Mouse (Mus musculus): ENCODE results near the gene Vps53. TPM values are rescaled to one million over a fixed set of nuclear protein-coding genes. Genes with fewer than 3 reads are reported as not detected.

The Vps53 gene
- polyA plus RNA-seq, 1 experiment: 41.2 TPM

GRCm38 (mm10) chr11:76069816-76070215, 109.6 kb downstream of the Vps53 start:
- no peak overlapping the region for H3ac ChIP-seq (ENCODE audit: control insufficient read depth, insufficient read length)
- no peak for TF ChIP-seq POLR2A (IDR thresholded peaks at IDR 0.05; ENCODE audit: insufficient read length, low read depth)
- no peak for TF ChIP-seq MYOG (IDR thresholded peaks at IDR 0.05; ENCODE audit: control insufficient read depth in 1 of 3, insufficient read depth in 1 of 3, insufficient read length in 2 of 3, low read depth in 2 of 3)
- TF ChIP-seq TCF3 (IDR thresholded peaks at IDR 0.05; ENCODE audit: insufficient read length, low read depth): no peak
- TF ChIP-seq TCF12 (IDR thresholded peaks at IDR 0.05; ENCODE audit: insufficient read depth, poor library complexity, severe bottlenecking): no peak
- no peak for TF ChIP-seq POLR2AphosphoS2 (IDR thresholded peaks at IDR 0.05; ENCODE audit: insufficient read length, low read depth)
- TF ChIP-seq SRF (IDR thresholded peaks at IDR 0.05; ENCODE audit: control insufficient read depth, insufficient read length, low read depth): no peak
- TF ChIP-seq USF1 (IDR thresholded peaks at IDR 0.05; ENCODE audit: low read depth): no peak
- no peak for TF ChIP-seq MAX (IDR thresholded peaks at IDR 0.05; ENCODE audit: low read depth)
- TF ChIP-seq CEBPB (IDR thresholded peaks at IDR 0.05; ENCODE audit: insufficient read depth, poor library complexity, severe bottlenecking): no peak
- no peak for TF ChIP-seq MYOD1 (IDR thresholded peaks at IDR 0.05; ENCODE audit: control insufficient read depth in 1 of 3, insufficient read length in 2 of 3, low read depth in 2 of 3)
- no peak for TF ChIP-seq REST (IDR thresholded peaks at IDR 0.05; ENCODE audit: insufficient read depth, insufficient read length)
- no peak for TF ChIP-seq E2F4 (IDR thresholded peaks at IDR 0.05; ENCODE audit: insufficient read depth)
- no peak overlapping the region for H3K4me3 ChIP-seq
- H3K79me2 ChIP-seq (ENCODE audit: control insufficient read depth, insufficient read depth): no peaks in the 10 kb centered on the region
- no peak overlapping the region for H3K4me2 ChIP-seq (ENCODE audit: low read depth)
- no peaks in the 10 kb centered on the region for H3K27me3 ChIP-seq (ENCODE audit: control insufficient read depth, insufficient read depth, insufficient read length)
- no peaks in the 10 kb centered on the region for H3K36me3 ChIP-seq (ENCODE audit: control insufficient read depth, insufficient read depth)

DNA sequence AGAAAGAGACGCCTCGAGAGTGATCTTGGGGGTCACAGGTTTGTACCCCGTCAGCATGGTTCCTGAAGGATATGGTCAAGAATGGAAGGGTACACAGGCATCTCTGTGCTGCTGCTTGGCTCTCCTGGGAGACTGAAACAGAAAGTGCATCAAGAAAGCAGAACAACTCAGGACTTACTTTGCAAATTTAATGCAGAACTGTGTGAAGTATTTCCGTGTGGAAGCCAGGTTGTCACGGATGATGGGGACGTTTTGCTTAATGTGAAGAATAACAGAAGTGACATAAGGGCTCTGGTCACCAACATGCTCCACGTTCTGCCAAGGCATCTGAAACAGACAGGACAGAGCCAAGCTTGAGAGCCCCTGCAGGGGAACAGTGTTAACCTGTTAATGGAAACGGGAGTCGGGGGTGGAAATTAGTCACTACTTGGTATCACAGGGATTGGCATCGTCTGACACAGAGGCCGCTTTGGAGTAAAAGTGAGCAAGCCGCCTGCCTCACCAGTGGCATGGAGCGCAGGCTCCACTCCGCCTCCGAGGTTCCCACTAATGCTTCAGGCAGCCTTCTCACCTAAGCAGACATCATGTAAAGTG, 112.8 kb downstream of the Vps53 start:
- no peaks in the 10 kb centered on the region for H3K36me3 ChIP-seq (ENCODE audit: control insufficient read depth, insufficient read depth)
- H3K27me3 ChIP-seq (ENCODE audit: control insufficient read depth, insufficient read depth, insufficient read length): no peaks in the 10 kb centered on the region
- H3K4me3 ChIP-seq: no peak overlapping the region
- TF ChIP-seq USF1 (IDR thresholded peaks at IDR 0.05; ENCODE audit: low read depth): no peak
- no peak for TF ChIP-seq CEBPB (IDR thresholded peaks at IDR 0.05; ENCODE audit: insufficient read depth, poor library complexity, severe bottlenecking)
- no peak for TF ChIP-seq E2F4 (IDR thresholded peaks at IDR 0.05; ENCODE audit: insufficient read depth)
- TF ChIP-seq REST (IDR thresholded peaks at IDR 0.05; ENCODE audit: insufficient read depth, insufficient read length): no peak
- TF ChIP-seq SRF (IDR thresholded peaks at IDR 0.05; ENCODE audit: control insufficient read depth, insufficient read length, low read depth): no peak
- no peak for TF ChIP-seq POLR2A (IDR thresholded peaks at IDR 0.05; ENCODE audit: insufficient read length, low read depth)
- TF ChIP-seq TCF12 (IDR thresholded peaks at IDR 0.05; ENCODE audit: insufficient read depth, poor library complexity, severe bottlenecking): no peak
- no peak for TF ChIP-seq MYOD1 (IDR thresholded peaks at IDR 0.05; ENCODE audit: control insufficient read depth in 1 of 3, insufficient read length in 2 of 3, low read depth in 2 of 3)
- no peak for TF ChIP-seq TCF3 (IDR thresholded peaks at IDR 0.05; ENCODE audit: insufficient read length, low read depth)
- TF ChIP-seq POLR2AphosphoS2 (IDR thresholded peaks at IDR 0.05; ENCODE audit: insufficient read length, low read depth): no peak
- TF ChIP-seq MAX (IDR thresholded peaks at IDR 0.05; ENCODE audit: low read depth): no peak
- no peak for TF ChIP-seq MYOG (IDR thresholded peaks at IDR 0.05; ENCODE audit: control insufficient read depth in 1 of 3, insufficient read depth in 1 of 3, insufficient read length in 2 of 3, low read depth in 2 of 3)
- no peaks in the 10 kb centered on the region for H3K79me2 ChIP-seq (ENCODE audit: control insufficient read depth, insufficient read depth)
- H3ac ChIP-seq (ENCODE audit: control insufficient read depth, insufficient read length): no peak overlapping the region
- H3K4me2 ChIP-seq (ENCODE audit: low read depth): no peak overlapping the region

GRCm38 (mm10) chr11:76065521-76066095, 113.8 kb downstream of the Vps53 start:
- Histone ChIP-seq H3ac (ENCODE audit: control insufficient read depth, insufficient read length) (no peak overlapping the region), H3K4me2 (ENCODE audit: low read depth) (no peak overlapping the region), H3K36me3 (ENCODE audit: control insufficient read depth, insufficient read depth) (no peaks in the 10 kb centered on the region), H3K4me3 (no peak overlapping the region), H3K27me3 (ENCODE audit: control insufficient read depth, insufficient read depth, insufficient read length) (no peaks in the 10 kb centered on the region), H3K79me2 (ENCODE audit: control insufficient read depth, insufficient read depth) (no peaks in the 10 kb centered on the region)
- TF ChIP-seq SRF (IDR thresholded peaks at IDR 0.05; ENCODE audit: control insufficient read depth, insufficient read length, low read depth): no peak
- no peak for TF ChIP-seq POLR2AphosphoS2 (IDR thresholded peaks at IDR 0.05; ENCODE audit: insufficient read length, low read depth)
- no peak for TF ChIP-seq TCF3 (IDR thresholded peaks at IDR 0.05; ENCODE audit: insufficient read length, low read depth)
- no peak for TF ChIP-seq TCF12 (IDR thresholded peaks at IDR 0.05; ENCODE audit: insufficient read depth, poor library complexity, severe bottlenecking)
- no peak for TF ChIP-seq POLR2A (IDR thresholded peaks at IDR 0.05; ENCODE audit: insufficient read length, low read depth)
- no peak for TF ChIP-seq USF1 (IDR thresholded peaks at IDR 0.05; ENCODE audit: low read depth)
- TF ChIP-seq E2F4 (IDR thresholded peaks at IDR 0.05; ENCODE audit: insufficient read depth): no peak
- no peak for TF ChIP-seq MAX (IDR thresholded peaks at IDR 0.05; ENCODE audit: low read depth)

DNA sequence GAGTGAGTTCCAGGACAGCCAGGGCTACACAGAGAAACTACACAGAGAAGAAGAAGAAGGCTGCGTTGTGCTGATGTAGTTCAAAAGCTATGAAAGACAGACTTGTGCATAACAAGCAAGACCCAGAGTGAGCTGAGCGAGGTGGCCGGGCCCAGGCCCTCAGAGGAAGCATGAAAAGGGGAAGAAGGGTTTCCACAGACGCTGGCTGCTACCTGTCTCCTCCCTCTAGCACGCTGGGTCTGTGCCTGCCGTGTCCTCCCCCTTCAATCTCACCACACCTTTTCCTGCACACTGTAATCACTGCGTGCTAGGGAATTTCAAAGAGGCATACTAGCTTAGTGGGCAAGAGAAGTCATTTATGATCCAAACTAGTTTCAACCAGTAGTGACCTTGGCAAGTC, 115.0 kb downstream of the Vps53 start:
- Histone ChIP-seq H3K27me3 (ENCODE audit: control insufficient read depth, insufficient read depth, insufficient read length) (no peaks in the 10 kb centered on the region), H3ac (ENCODE audit: control insufficient read depth, insufficient read length) (no peak overlapping the region), H3K4me3 (no peak overlapping the region), H3K4me2 (ENCODE audit: low read depth) (no peak overlapping the region), H3K79me2 (ENCODE audit: control insufficient read depth, insufficient read depth) (no peaks in the 10 kb centered on the region), H3K36me3 (ENCODE audit: control insufficient read depth, insufficient read depth) (no peaks in the 10 kb centered on the region)
- TF ChIP-seq TCF3 (IDR thresholded peaks at IDR 0.05; ENCODE audit: insufficient read length, low read depth) (no peak), MYOG (IDR thresholded peaks at IDR 0.05; ENCODE audit: control insufficient read depth in 1 of 3, insufficient read depth in 1 of 3, insufficient read length in 2 of 3, low read depth in 2 of 3) (no peak), REST (IDR thresholded peaks at IDR 0.05; ENCODE audit: insufficient read depth, insufficient read length) (no peak), POLR2AphosphoS2 (IDR thresholded peaks at IDR 0.05; ENCODE audit: insufficient read length, low read depth) (no peak), TCF12 (IDR thresholded peaks at IDR 0.05; ENCODE audit: insufficient read depth, poor library complexity, severe bottlenecking) (no peak), E2F4 (IDR thresholded peaks at IDR 0.05; ENCODE audit: insufficient read depth) (no peak), POLR2A (IDR thresholded peaks at IDR 0.05; ENCODE audit: insufficient read length, low read depth) (no peak), SRF (IDR thresholded peaks at IDR 0.05; ENCODE audit: control insufficient read depth, insufficient read length, low read depth) (no peak), MYOD1 (IDR thresholded peaks at IDR 0.05; ENCODE audit: control insufficient read depth in 1 of 3, insufficient read length in 2 of 3, low read depth in 2 of 3) (no peak), MAX (IDR thresholded peaks at IDR 0.05; ENCODE audit: low read depth) (no peak), CEBPB (IDR thresholded peaks at IDR 0.05; ENCODE audit: insufficient read depth, poor library complexity, severe bottlenecking) (no peak), USF1 (IDR thresholded peaks at IDR 0.05; ENCODE audit: low read depth) (no peak)
